Mouse (Mus musculus): ENCODE measurements around the gene Hdac10. TPM values are rescaled to one million over a fixed set of nuclear protein-coding genes. Genes with fewer than 3 reads are reported as not detected.

The Hdac10 gene
- total and polyA plus RNA-seq, 3 experiments = 8.2 to 17.7 (median 9.5) TPM

DNA sequence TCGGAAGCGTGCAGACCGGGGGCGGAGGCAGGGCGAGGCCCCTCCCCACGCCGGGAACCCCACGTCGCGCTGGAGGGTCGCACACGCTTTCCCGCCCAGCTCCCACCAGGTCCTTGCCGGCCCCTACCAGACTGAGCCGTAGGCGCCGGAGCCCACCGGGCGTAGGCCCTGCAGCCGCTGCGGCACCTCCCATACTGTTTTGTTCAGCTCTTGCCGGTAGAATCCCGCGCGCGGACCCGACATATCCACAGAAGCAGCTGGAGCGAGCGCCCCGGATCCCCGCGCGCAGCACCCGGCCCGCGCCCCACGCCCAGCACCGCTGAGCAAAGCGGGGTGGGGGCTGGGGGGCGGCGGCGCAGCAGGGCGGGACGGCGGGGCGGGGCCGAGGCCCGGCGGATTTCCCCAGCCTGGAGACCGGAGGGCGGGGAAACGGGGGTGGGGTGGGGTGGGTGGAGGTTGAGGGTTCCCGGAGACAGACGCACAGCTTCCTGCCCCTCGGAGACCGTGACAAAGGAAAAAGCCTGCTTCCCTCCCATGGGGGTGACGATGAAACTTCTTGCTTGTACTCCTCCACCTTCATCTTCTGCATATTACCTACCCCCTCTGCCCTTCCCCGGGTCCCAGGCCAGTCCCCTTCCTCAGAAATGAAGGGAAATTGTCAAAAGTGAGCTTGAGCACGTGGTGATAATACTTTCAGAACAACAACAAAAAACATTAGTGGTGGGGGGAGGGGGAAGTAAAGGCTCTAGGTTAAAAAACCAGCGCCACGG is 21.0 kb upstream of the Hdac10 start, which contains the start of gene Mapk11 (continued):
- TF ChIP-seq MAX (IDR thresholded peaks at IDR 0.05; ENCODE audit: low read length) = peak; percentile 89
- TF ChIP-seq SIN3A (IDR thresholded peaks at IDR 0.05; ENCODE audit: low read length) = peak; percentile 70
- TF ChIP-seq MAFK (IDR thresholded peaks at IDR 0.05; ENCODE audit: insufficient replicate concordance, low read length) = no peak
- TF ChIP-seq ZMIZ1 (IDR thresholded peaks at IDR 0.05; ENCODE audit: low read depth, low read length) = no peak
- no peak for TF ChIP-seq ETS1 (conservative IDR thresholded peaks at IDR 0.05; ENCODE audit: low read depth, low read length)
- TF ChIP-seq USF1 (IDR thresholded peaks at IDR 0.05; ENCODE audit: low read depth, low read length) = no peak
- no peak for TF ChIP-seq TCF12 (IDR thresholded peaks at IDR 0.05; ENCODE audit: low read depth, low read length)
- no peak for TF ChIP-seq CHD1 (IDR thresholded peaks at IDR 0.05; ENCODE audit: low read depth, low read length)
- no peak for TF ChIP-seq E2F4 (IDR thresholded peaks at IDR 0.05; ENCODE audit: insufficient replicate concordance, low read depth, low read length)

DNA sequence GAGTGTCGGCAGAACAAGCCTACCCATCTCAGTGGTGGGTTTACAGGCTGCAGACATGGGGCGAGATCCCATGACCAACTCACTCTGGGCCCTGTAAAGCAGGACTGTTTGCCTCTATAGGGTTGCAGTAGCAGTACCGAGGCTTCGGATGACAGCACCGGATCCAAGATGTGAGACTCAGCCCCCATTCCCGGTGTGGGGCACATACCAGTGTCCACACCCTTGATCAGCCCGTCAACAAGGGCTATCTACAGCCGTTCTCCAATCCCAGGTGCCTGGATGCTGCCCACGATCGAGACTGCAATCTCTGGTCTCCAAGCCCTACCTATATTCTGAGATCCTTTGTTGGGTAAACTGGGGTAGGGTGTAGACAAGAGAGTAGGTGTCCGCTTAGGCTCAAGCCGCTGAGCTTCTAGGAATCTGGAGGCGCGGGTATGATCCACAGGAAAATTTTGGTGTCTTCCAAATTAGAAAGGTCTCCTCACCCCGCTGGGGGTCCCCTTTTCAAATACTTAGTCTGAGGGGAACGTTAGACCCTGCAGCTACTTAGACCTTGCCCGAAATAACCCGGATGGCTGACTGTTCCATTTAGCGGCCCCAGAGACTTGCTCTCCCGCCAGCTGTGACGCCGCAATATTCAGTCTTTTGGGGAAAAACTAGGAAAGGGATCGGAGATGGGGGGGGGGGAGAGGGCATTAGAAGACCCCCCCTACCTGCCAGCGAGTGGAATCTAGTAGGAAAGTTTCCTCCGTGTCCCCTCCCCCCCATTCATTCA is 20.2 kb upstream of the Hdac10 start:
- TF ChIP-seq EP300 (IDR thresholded peaks at IDR 0.05; ENCODE audit: low read length) (no peak), POLR2A (IDR thresholded peaks at IDR 0.05; ENCODE audit: low read depth, low read length) (no peak), HCFC1 (IDR thresholded peaks at IDR 0.05; ENCODE audit: low read depth, low read length) (no peak), MEF2A (IDR thresholded peaks at IDR 0.05; ENCODE audit: borderline replicate concordance, low read depth, low read length) (no peak), POLR2AphosphoS2 (IDR thresholded peaks at IDR 0.05; ENCODE audit: low read depth, low read length) (no peak), CTCF (conservative IDR thresholded peaks at IDR 0.05 in 1 of 2, IDR thresholded peaks at IDR 0.05 in 1 of 2; ENCODE audit: low read depth in 2 of 2, low read length in 2 of 2) (no peak), ZMIZ1 (IDR thresholded peaks at IDR 0.05; ENCODE audit: low read depth, low read length) (no peak), ETS1 (conservative IDR thresholded peaks at IDR 0.05; ENCODE audit: low read depth, low read length) (no peak), JUND (conservative IDR thresholded peaks at IDR 0.05; ENCODE audit: low read depth, low read length) (no peak), MYC (IDR thresholded peaks at IDR 0.05; ENCODE audit: low read depth, low read length) (no peak), JUN (IDR thresholded peaks at IDR 0.05; ENCODE audit: insufficient read depth, low read depth, low read length) (no peak), CHD1 (IDR thresholded peaks at IDR 0.05; ENCODE audit: low read depth, low read length) (no peak), SIN3A (IDR thresholded peaks at IDR 0.05; ENCODE audit: low read length) (no peak; the same call in 1 of the 2 replicates), USF2 (conservative IDR thresholded peaks at IDR 0.05; ENCODE audit: low read depth, low read length) (no peak)
- peaks cover 14 to 25% of the 10 kb centered on the region in 2 experiments for H3K4me1 ChIP-seq (ENCODE audit: control insufficient read depth in 1 of 2, insufficient read depth in 2 of 2)
- in situ Hi-C loops (cut with MboI; ENCODE audit: low pct_ligation_motif_present, low pct_unique_long_range_greater_than_20kb, low sequenced_read_pairs) = no loop called here
- H3K27ac ChIP-seq (ENCODE audit: insufficient read depth, low read depth) = no peak overlapping the region
- dilution Hi-C loops (cut with MboI; ENCODE audit: extremely low pct_ligation_motif_present, extremely low pct_unique_long_range_greater_than_20kb, low sequenced_read_pairs) = no loop called here
- peaks cover 33% of the 10 kb centered on the region for H3K27me3 ChIP-seq (replicated peaks)
- H3K9me3 ChIP-seq (replicated peaks; ENCODE audit: low read length) = no peaks in the 10 kb centered on the region
- peak overlapping the region; percentile 97 for H3K4me2 ChIP-seq (ENCODE audit: insufficient read depth, low read depth, poor library complexity, severe bottlenecking)
- H3K4me3 ChIP-seq (replicated peaks in 1 of 3; ENCODE audit: low read depth in 2 of 3, low read length in 2 of 3, poor library complexity in 1 of 3) = peak overlapping the region; percentile 56 to 94 (median 68)
- peaks cover 7 to 22% of the 10 kb centered on the region in 2 experiments for H3K36me3 ChIP-seq (replicated peaks in 1 of 2; ENCODE audit: control insufficient read depth in 1 of 2, insufficient read depth in 1 of 2, low read length in 1 of 2)
- no peak for DNase-seq (ENCODE audit: extremely low read depth)
- H3K79me2 ChIP-seq (replicated peaks; ENCODE audit: control insufficient read depth, extremely low read depth, insufficient read depth, poor library complexity, severe bottlenecking) = no peaks in the 10 kb centered on the region
- H3K9ac ChIP-seq (ENCODE audit: insufficient read depth, low read depth) = peak overlapping the region; percentile 68
